Mouse (Mus musculus): ENCODE results near the gene Cradd.

DNA sequence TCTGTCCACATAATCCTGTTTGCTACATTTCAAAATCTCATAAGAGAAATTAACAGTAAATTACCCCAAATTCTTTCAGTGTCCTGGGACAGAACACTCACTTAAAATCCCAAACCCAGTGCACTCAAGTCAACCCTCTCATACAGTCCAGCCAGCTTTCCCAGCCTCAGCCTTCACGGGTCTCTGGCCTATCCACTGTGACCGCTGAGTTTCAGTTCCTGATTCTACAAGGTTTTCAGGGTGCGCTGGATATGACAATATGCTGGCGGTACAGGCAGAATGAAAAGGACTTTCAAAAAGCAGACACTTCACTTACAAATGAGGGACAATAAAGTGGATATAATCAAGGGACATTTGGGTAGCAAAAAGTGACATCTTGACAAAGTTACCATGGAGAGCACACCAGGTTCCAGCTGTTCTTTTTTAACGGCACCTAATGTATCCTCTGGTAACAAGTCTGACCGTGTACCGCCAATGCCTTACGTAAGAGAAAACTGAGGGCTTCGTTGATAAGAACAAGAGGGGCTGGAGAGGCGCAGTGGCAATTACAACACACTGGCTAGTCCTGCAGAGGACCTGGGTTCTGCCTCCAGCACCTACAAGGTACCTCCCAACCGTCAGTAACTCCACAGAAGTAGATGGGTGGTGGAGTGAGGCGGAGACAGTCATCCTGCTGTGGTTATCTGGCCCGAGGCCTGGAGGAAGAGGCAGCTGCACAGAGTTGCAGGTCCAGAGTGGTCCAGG is 32.6 kb downstream of the Cradd start:
- TF ChIP-seq MAX (IDR thresholded peaks at IDR 0.05; ENCODE audit: low read depth): no peak
- TF ChIP-seq MYOG (IDR thresholded peaks at IDR 0.05; ENCODE audit: control insufficient read depth in 1 of 3, insufficient read depth in 1 of 3, insufficient read length in 2 of 3, low read depth in 2 of 3): no peak
